Mouse (Mus musculus) ES-Bruce4 (cell line): Measurements from ENCODE around the gene Vmn2r86.
"Not testable (repeated sequence)": the region's sequence is repeated elsewhere in the genome, so short reads cannot be mapped to it uniquely, and the experiment has no call there.

Source experiments
- CTCF ChIP-seq: IDR thresholded peaks from one replicate; pipeline ENCODE4 v1.8.1; 2011; ENCODE audit warnings: low read depth, low read length
- EP300 ChIP-seq: IDR thresholded peaks from 2 replicates; pipeline ENCODE4 v1.6.1; 2011; ENCODE audit warnings: low read depth, low read length; ENCODE audit not compliant: insufficient read depth
- POLR2A ChIP-seq: IDR thresholded peaks from one replicate; pipeline ENCODE4 v1.8.1; 2011; ENCODE audit warnings: low read length; ENCODE audit not compliant: insufficient read depth

GRCm38 (mm10) chr10:130455950-130456349 is at the start of gene Vmn2r86:
- TF ChIP-seq CTCF, EP300, POLR2A: not testable (repeated sequence)
